28 mouse cellular contexts compared by ENCODE assay signal in the genomic region with DNA sequence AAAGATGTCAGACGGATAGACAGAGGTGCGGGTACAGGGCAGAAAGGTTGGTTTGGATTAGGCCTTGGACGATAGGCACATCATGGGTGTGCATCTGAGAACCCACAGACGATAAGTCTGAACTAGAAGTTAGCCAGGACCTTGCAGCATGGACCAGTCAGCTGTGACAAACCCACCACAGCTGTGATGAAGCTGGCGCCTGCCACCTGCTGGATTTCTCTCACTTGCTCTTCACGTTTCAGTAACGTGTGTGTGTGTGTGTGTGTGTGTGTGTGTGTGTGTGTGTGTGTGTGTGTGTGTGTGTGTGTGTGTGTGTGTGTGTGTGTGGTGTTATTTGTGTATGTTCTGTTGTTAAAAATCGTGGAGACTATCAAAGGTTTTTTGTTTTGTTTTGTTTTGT. TPM values are rescaled to one million over a fixed set of nuclear protein-coding genes. Genes with fewer than 3 reads are reported as not detected.
A peak's percentile ranks its signal among the peaks of the same experiment; 100 is the strongest.
DNase-seq lines count a peak whose midpoint lies in the region; ATAC-seq and TF ChIP-seq lines count a peak whose summit lies in the region.
"Not testable (repeated sequence)": the region's sequence is repeated elsewhere in the genome, so short reads cannot be mapped to it uniquely, and the experiment has no call there.
"Had no signal": no experiment of that assay in that cellular context is flagged by ENCODE, and none has a peak within 500 bp of the region (broad histone marks: within the 10 kb centered on the region; RNA-seq: fewer than 3 reads in every experiment).

A gene (plus strand): TSS at position 333 of the 400 bp plus-strand sequence.

- not testable (repeated sequence) for H3K27ac ChIP-seq in forebrain, embryonic 11.5 days (ENCODE audit: low read depth, low read length); hindbrain, postnatal 0 days

- not testable (repeated sequence) for H3K4me1 ChIP-seq in forebrain, embryonic 11.5 days (replicated peaks; ENCODE audit: control insufficient read depth, insufficient read depth, low read length); hindbrain, postnatal 0 days (ENCODE audit: insufficient read depth, low read length)

- H3K4me3 ChIP-seq in forebrain, embryonic 11.5 days (ENCODE audit: low read depth, low read length); hindbrain, postnatal 0 days (ENCODE audit: low read length): not testable (repeated sequence)

- not testable (repeated sequence) for H3K9ac ChIP-seq in forebrain, embryonic 11.5 days (ENCODE audit: low read length); hindbrain, postnatal 0 days (replicated peaks; ENCODE audit: low read length)

- H3K9me3 ChIP-seq in forebrain, embryonic 11.5 days (ENCODE audit: control insufficient read depth, low read length); hindbrain, postnatal 0 days (ENCODE audit: low read length): not testable (repeated sequence)

- H3K27me3 ChIP-seq in forebrain, embryonic 11.5 days (ENCODE audit: control insufficient read depth, insufficient read depth, low read length); hindbrain, postnatal 0 days (ENCODE audit: insufficient read depth, low read length); splenic B cell, adult 2 months (ENCODE audit: control insufficient read depth, insufficient read depth, low read length, poor library complexity, severe bottlenecking): not testable (repeated sequence)

- WGBS in forebrain, embryonic 11.5 days: 62% methylated on average over 8 of the region's 8 CpGs
- WGBS in hindbrain, postnatal 0 days: 47% methylated on average over 8 of the region's 8 CpGs

- TF ChIP-seq CTCF in hindbrain, postnatal 0 days (IDR thresholded peaks at IDR 0.05; ENCODE audit: low read depth): peak; percentile 38

- DNase-seq in A20 (ENCODE audit: low read depth, low spot score) (peak; percentile 62), ES-CJ7 (ENCODE audit: low read depth, low spot score) (peak; percentile 20)
- peak; percentile 9 for DNase-seq in forebrain, embryonic 11.5 days (ENCODE audit: low spot score)
- peak; percentile 42 for DNase-seq in hindbrain, postnatal 0 days (ENCODE audit: low spot score)
- peak; percentile 26 to 51 for DNase-seq in kidney, postnatal 4 days
- peak; percentile 31 for DNase-seq in splenic B cell, adult 2 months (ENCODE audit: low read depth, low spot score)

- H3K36me3 ChIP-seq in forebrain, embryonic 11.5 days (ENCODE audit: control insufficient read depth, insufficient read depth, low read length); hindbrain, postnatal 0 days (ENCODE audit: insufficient read depth, low read length); splenic B cell, adult 2 months (ENCODE audit: control insufficient read depth, insufficient read depth, low read length, poor library complexity, severe bottlenecking): not testable (repeated sequence)

- not testable (repeated sequence) for H3K4me2 ChIP-seq in forebrain, embryonic 11.5 days (ENCODE audit: low read depth, low read length, severe bottlenecking); hindbrain, postnatal 0 days (ENCODE audit: low read depth, low read length)

- ATAC-seq in forebrain, embryonic 11.5 days (replicated peaks; ENCODE audit: low FRiP score); hindbrain, postnatal 0 days: not testable (repeated sequence)

RNA-seq across cellular contexts. Expression of the gene that starts here (rescaled TPM):
- not detected in 2 replicates for polyA plus RNA-seq in forebrain, embryonic 11.5 days (2014; fragmentation: Nextera tagmentation; extraction: Ambion mirVana)
- 0.16 and 0.50 TPM in 2 replicates for total RNA-seq in hindbrain, postnatal 0 days (2014; rRNA removed)
- 0.25 and 0.29 TPM in 2 replicates for polyA plus RNA-seq in hindbrain, postnatal 0 days (2015; fragmentation: Nextera tagmentation; extraction: Ambion mirVana)
- total RNA-seq: adrenal gland, adult 8-10 months; adrenal gland, postnatal 25 days; common myeloid progenitor, adult 5-6 weeks; gastrocnemius, adult 18-20 months; gastrocnemius, postnatal 10 days; gastrocnemius, postnatal 36 days; granulocyte monocyte progenitor cell, adult 5-6 weeks; heart, adult 8-10 months; heart, postnatal 25 days; hematopoietic stem cell, adult 5-6 weeks had no signal
- polyA plus RNA-seq: cerebellum, adult 2 months; embryonic facial prominence, embryonic 12.5 days; embryonic facial prominence, embryonic 15.5 days; forebrain, embryonic 12.5 days; forebrain, embryonic 15.5 days; heart, embryonic 11.5 days; heart, embryonic 14.5 days; heart, postnatal 0 days; hindbrain, embryonic 12.5 days; hindbrain, embryonic 15.5 days; inflammation-experienced regulatory T-cells, adult 6 months; intestine, embryonic 16.5 days had no signal

Comparison
In these comparisons a context has a peak if more than half of its experiments do, and no peak if none do; other contexts are left out.
1. Peak in DNase-seq in forebrain, embryonic 11.5 days; RNA of the gene not detected or under 1 TPM.
2. Peak in DNase-seq in hindbrain, postnatal 0 days; RNA of the gene not detected or under 1 TPM.
3. DNase-seq: peak in every context shown above with its lines; median percentile 62 in A20; 42 in hindbrain, postnatal 0 days; 38 in kidney, postnatal 4 days; 31 in splenic B cell, adult 2 months; 20 in ES-CJ7; 9 in forebrain, embryonic 11.5 days.